Mouse (Mus musculus) heart, postnatal 0 days (tissue): ENCODE results near the gene Tspan13. TPM values are rescaled to one million over a fixed set of nuclear protein-coding genes. Genes with fewer than 3 reads are reported as not detected.
A peak's percentile ranks its signal among the peaks of the same experiment; 100 is the strongest.

Source experiments
- ATAC-seq: fragments of 200-750 bp; cut with Nextera tagmentation; 2 replicates; pipeline ENCODE4 v1.8.0; 2017; ENCODE audit warnings: low read depth, moderate number of reproducible peaks, moderate library complexity; ENCODE audit not compliant: insufficient read depth
- DNase-seq: peaks from one replicate; pipeline ENCODE4 v3.0.0-alpha.2; 2016; ENCODE audit warnings: low spot score
- H3K27ac ChIP-seq: fragments of 300-500 bp; sonication (generic); 2 replicates; pipeline ENCODE4 v1.5.1; 2014; ENCODE audit warnings: low read depth, mild to moderate bottlenecking
- H3K27me3 ChIP-seq: fragments of 300-500 bp; sonication (generic); 2 replicates; pipeline ENCODE4 v1.6.1; 2014; ENCODE audit warnings: low read length, mixed read lengths; ENCODE audit not compliant: control insufficient read depth, insufficient read depth
- H3K36me3 ChIP-seq: fragments of 300-500 bp; sonication (generic); replicated peaks from 2 replicates; pipeline ENCODE4 v1.6.1; 2014; ENCODE audit warnings: low read length, mixed read lengths; ENCODE audit not compliant: control insufficient read depth, insufficient read depth
- H3K4me1 ChIP-seq: fragments of 300-500 bp; sonication (generic); 2 replicates; pipeline ENCODE4 v1.6.1; 2014; ENCODE audit warnings: antibody characterized with exemption; ENCODE audit not compliant: control insufficient read depth, insufficient read depth
- H3K4me2 ChIP-seq: fragments of 300-500 bp; sonication (generic); 2 replicates; pipeline ENCODE4 v1.6.1; 2014; ENCODE audit warnings: low read depth, mild to moderate bottlenecking, low read length, moderate library complexity
- H3K4me3 ChIP-seq: fragments of 300-500 bp; sonication (generic); 2 replicates; pipeline ENCODE4 v1.5.1; 2014; ENCODE audit warnings: low read depth, low read length
- H3K9ac ChIP-seq: fragments of 300-500 bp; sonication (generic); replicated peaks from 2 replicates; pipeline ENCODE4 v1.6.1; 2014; ENCODE audit warnings: low read depth, low read length, mixed read lengths
- H3K9me3 ChIP-seq: fragments of 300-500 bp; sonication (generic); replicated peaks from 2 replicates; pipeline ENCODE4 v1.6.1; 2016; ENCODE audit warnings: low read length; ENCODE audit not compliant: control insufficient read depth
- CTCF ChIP-seq: IDR thresholded peaks from 2 replicates; pipeline ENCODE4 v1.5.1; 2016; ENCODE audit warnings: antibody characterized with exemption, control low read depth, low read depth
- EP300 ChIP-seq: IDR thresholded peaks from 2 replicates; pipeline ENCODE4 v1.6.1; 2016; ENCODE audit warnings: antibody characterized with exemption, low read depth
- WGBS: fragments of 180-500 bp; shearing (Covaris S2); extraction: QIAGEN DNeasy Blood & Tissue Kit; methylation state at CpG from one replicate; pipeline ENCODE4 v1.1.7; 2014; 5-methylcytosine and 5-hydroxymethylcytosine counted together
- polyA plus RNA-seq: library from polyadenylated mRNA; unstranded; fragments of >200 nt; fragmentation: Nextera tagmentation; extraction: Ambion mirVana; gene quantifications from 2 replicates; pipeline ENCODE4 v1.2.1, GENCODE M21; 2015
- total RNA-seq: library from RNA; depleted of rRNA; stranded (reverse); fragments of >200 nt; gene quantifications from 2 replicates; pipeline ENCODE4 v1.2.3, GENCODE M21; 2014; ENCODE audit warnings: low replicate concordance; rRNA removed

Gene Tspan13
- total RNA-seq: 38.1 and 46.2 TPM in 2 replicates
- polyA plus RNA-seq: 49.8 and 53.9 TPM in 2 replicates

DNA sequence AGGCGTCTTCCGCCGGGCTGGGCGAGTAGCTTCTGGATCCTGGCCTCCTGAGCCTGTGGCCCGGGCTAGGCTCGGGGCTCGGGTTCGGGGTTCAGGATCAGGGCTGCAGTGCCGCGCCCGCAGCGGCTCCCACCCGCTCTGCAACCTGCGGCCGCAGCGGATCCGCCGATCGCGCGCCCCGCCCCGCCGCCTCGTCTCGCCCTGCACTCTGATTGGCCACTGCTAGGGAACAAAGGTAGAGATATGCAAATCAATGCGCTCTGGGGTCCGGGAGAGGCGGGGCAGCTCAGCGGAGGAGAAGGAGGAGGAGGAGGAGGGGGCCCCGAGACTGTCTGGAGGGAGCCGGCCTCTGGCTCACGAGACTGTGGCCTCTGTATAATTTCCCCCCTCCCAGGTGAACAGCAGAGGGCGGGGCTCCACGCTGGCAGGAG lies at the start of gene Tspan13:
Gene Tspan13, minus strand, starts transcription at position 153 of the 431 bp plus-strand sequence.
- DNase-seq: peak; percentile 82
- Histone ChIP-seq H3K27me3 (no peaks in the 10 kb centered on the region), H3K36me3 (no peaks in the 10 kb centered on the region), H3K9me3 (no peaks in the 10 kb centered on the region), H3K27ac (peak within 1 kb of the TSS; percentile 71), H3K4me2 (peak within 1 kb of the TSS; percentile 92), H3K9ac (peak within 1 kb of the TSS; percentile 77), H3K4me3 (peak within 1 kb of the TSS; percentile 63), H3K4me1 (0 out of 2 replicates have a peak, but pooled peaks cover 5% of the 10 kb centered on the region)
- under 1% methylated on average over 31 of the region's 35 CpGs for WGBS
- no peak for TF ChIP-seq EP300
- TF ChIP-seq CTCF: no peak
- ATAC-seq: peak; percentile 93

DNA sequence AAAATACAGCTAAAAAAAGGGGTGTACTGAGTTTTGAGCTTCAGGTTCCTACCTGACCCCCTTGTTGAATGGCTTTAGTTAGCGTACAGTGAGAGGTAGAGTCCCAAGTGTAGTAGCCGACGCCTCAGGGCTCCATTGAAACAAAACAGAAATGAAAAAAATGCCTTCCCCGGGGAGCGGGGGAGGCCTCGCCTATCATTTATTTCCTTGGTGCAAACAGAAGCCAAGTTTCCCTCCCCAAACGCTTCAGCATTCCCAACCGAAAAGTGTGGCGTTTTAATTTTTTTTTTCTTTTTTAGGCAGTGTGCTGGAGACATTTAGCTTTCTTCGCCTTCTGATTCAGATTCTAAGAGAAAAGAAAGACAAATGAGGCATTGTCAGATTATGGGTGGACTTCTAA lies 49.7 kb upstream of the Tspan13 start:
- no peak overlapping the region for H3K4me2 ChIP-seq
- no peak overlapping the region for H3K9ac ChIP-seq
- DNase-seq (no peak), ATAC-seq (no peak)
- no peak overlapping the region for H3K27ac ChIP-seq
- H3K27me3 ChIP-seq: no peaks in the 10 kb centered on the region
- no peaks in the 10 kb centered on the region for H3K4me1 ChIP-seq
- no peaks in the 10 kb centered on the region for H3K9me3 ChIP-seq
- peaks cover 46% of the 10 kb centered on the region for H3K36me3 ChIP-seq
- WGBS: 91% methylated on average over 10 of the region's 10 CpGs
- TF ChIP-seq EP300: no peak
- TF ChIP-seq CTCF: no peak
- H3K4me3 ChIP-seq: no peak overlapping the region

DNA sequence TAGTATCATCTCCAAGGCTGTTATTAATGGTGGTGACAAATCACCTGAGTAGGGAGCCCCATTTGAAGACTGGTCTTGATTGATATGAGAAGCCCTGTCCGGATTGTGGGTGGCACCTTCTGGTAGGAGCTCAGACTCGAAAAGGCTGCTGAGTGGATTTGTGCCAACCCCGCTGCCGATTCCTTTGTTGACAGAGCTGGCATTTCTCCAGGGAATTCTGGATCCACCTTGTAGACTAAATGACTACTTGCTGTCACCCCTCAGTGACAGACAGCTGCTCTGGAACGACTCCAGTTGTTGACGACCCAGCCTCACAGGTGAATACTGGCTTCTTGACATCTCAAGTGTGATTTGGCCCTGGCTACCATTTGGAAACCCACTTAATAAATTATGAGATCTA lies 46.9 kb upstream of the Tspan13 start:
- no peaks in the 10 kb centered on the region for H3K4me1 ChIP-seq
- WGBS: 29% methylated on average over 6 of the region's 6 CpGs
- H3K4me2 ChIP-seq: no peak overlapping the region
- no peak overlapping the region for H3K9ac ChIP-seq
- H3K36me3 ChIP-seq: peaks cover 22% of the 10 kb centered on the region
- DNase-seq: no peak
- no peak overlapping the region for H3K27ac ChIP-seq
- no peak overlapping the region for H3K4me3 ChIP-seq
- ATAC-seq: no peak
- H3K9me3 ChIP-seq: no peaks in the 10 kb centered on the region
- H3K27me3 ChIP-seq: no peaks in the 10 kb centered on the region
- TF ChIP-seq CTCF (no peak), EP300 (no peak)

DNA sequence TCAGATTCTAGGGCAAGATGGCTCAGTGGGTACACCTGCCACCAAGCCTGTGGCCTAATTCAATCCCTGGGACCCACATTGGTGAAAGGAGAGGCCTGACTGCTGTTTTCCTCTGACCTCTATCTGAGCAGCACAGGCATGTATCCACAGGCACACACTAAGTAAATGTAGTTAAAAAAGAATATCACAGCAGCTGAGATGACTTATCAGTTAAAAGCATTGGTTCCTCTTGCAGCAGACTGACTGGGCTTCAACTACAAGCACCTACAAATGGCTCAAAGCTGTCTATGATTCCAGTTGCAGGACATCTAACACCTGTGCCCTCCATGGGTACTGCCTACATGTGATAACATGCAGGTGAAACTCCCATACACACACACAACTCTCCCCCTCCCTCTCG lies 46.5 kb upstream of the Tspan13 start:
- DNase-seq (no peak), ATAC-seq (0 out of 2 replicates have a peak, but pooled peaks have one; percentile 4)
- no peak overlapping the region for H3K27ac ChIP-seq
- WGBS: 71% methylated on average over 1 of the region's 1 CpGs
- no peaks in the 10 kb centered on the region for H3K9me3 ChIP-seq
- no peaks in the 10 kb centered on the region for H3K27me3 ChIP-seq
- no peaks in the 10 kb centered on the region for H3K4me1 ChIP-seq
- no peak overlapping the region for H3K9ac ChIP-seq
- H3K4me2 ChIP-seq: no peak overlapping the region
- H3K36me3 ChIP-seq: peaks cover 22% of the 10 kb centered on the region
- TF ChIP-seq CTCF: no peak
- no peak for TF ChIP-seq EP300
- no peak overlapping the region for H3K4me3 ChIP-seq

DNA sequence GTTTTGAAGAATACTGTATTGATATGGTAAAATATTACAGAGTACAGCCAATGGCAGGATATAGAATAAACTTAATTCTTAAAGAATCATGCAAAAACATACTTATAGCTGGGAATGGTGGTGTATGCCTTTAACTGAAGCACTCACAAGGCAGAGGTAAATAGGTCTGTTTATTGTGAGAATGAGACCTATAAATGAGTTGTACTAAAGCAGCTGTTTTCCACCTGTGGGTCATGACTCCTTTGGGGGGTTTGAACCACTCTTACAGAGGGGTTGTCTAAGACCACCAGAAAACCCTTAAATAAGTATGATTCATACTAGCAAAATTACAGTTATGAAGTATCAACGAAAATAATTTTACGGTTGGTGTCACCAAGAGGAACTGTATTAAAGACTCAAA lies 43.1 kb upstream of the Tspan13 start:
- Histone ChIP-seq H3K4me3 (no peak overlapping the region), H3K36me3 (no peaks in the 10 kb centered on the region), H3K9ac (no peak overlapping the region), H3K9me3 (no peaks in the 10 kb centered on the region), H3K4me1 (no peaks in the 10 kb centered on the region), H3K27me3 (no peaks in the 10 kb centered on the region), H3K4me2 (no peak overlapping the region), H3K27ac (no peak overlapping the region)
- TF ChIP-seq CTCF (no peak), EP300 (no peak)
- DNase-seq: no peak
- WGBS: 89% methylated on average over 2 of the region's 2 CpGs
- no peak for ATAC-seq

DNA sequence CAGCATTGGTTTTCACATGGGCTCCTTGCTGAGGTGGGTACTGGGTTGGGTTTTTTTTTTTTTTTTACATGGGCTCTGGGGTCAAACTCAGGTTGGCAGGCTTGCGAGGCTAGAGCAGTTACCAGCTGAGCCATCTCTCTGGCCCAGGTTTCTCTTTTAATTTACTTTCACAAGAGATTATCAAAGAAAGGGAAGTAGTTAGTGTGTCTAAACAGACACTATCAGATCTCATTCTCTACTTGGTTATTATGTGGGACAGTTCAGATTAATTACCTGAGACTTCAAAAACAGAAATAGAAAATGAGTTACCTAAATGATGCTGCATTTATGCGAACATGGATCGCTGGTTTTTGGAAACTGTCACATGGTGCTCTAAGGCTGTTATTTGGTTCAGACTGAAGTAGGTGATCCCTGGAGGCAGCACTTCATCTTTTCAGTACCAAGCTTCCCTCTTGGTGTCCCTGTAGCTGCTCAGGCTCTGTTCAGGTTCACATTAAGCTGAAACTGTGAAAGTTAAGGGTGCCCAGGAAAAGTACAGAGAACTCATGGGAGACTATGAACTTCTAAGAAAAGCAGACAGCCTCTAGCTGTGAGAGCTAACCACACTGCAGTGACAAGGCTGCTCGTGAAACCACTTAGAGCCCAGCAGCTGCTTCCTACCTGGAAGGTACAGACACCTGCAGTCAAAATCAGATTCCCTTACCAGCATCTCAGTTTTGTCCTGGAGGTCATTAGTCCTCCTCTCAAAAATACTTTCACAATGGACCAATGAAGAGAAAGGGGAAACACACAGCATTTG lies 36.0 kb upstream of the Tspan13 start:
- H3K9me3 ChIP-seq: no peaks in the 10 kb centered on the region
- TF ChIP-seq CTCF (no peak), EP300 (no peak)
- no peaks in the 10 kb centered on the region for H3K4me1 ChIP-seq
- WGBS: 77% methylated on average over 4 of the region's 4 CpGs
- no peak overlapping the region for H3K9ac ChIP-seq
- H3K27ac ChIP-seq: no peak overlapping the region
- DNase-seq: no peak
- no peak overlapping the region for H3K4me3 ChIP-seq
- no peak for ATAC-seq
- no peak overlapping the region for H3K4me2 ChIP-seq
- H3K27me3 ChIP-seq: no peaks in the 10 kb centered on the region
- H3K36me3 ChIP-seq: no peaks in the 10 kb centered on the region
